ENCODE assay signal across 18 mouse cellular contexts in genomic region chr6:128288681-128289080, GRCm38 (mm10).
"Had no signal": no experiment of that assay in that cellular context is flagged by ENCODE, and none has a peak within 500 bp of the region (broad histone marks: within the 10 kb centered on the region; RNA-seq: fewer than 3 reads in every experiment).

No protein-coding gene starts in this region.

- H3K27ac ChIP-seq: liver, embryonic 12.5 days; liver, embryonic 14.5 days; midbrain, embryonic 10.5 days; midbrain, embryonic 12.5 days; neural tube, embryonic 13.5 days; neural tube, embryonic 15.5 days had no signal

- ATAC-seq: liver, embryonic 12.5 days; midbrain, embryonic 16.5 days had no signal

- H3K36me3 ChIP-seq: liver, embryonic 12.5 days; midbrain, embryonic 10.5 days; midbrain, embryonic 12.5 days; neural tube, embryonic 13.5 days; neural tube, embryonic 15.5 days had no signal

- H3K4me2 ChIP-seq: liver, embryonic 12.5 days; lung, embryonic 14.5 days; midbrain, embryonic 12.5 days; neural tube, embryonic 13.5 days; neural tube, embryonic 15.5 days had no signal

- H3K4me3 ChIP-seq: liver, embryonic 12.5 days; midbrain, embryonic 10.5 days; midbrain, embryonic 12.5 days; myocyte; neural tube, embryonic 13.5 days; neural tube, embryonic 15.5 days had no signal

- H3K9ac ChIP-seq: liver, embryonic 12.5 days; liver, embryonic 14.5 days; lung, embryonic 14.5 days; midbrain, embryonic 12.5 days; neural tube, embryonic 13.5 days; neural tube, embryonic 15.5 days had no signal

- DNase-seq: lung, embryonic 14.5 days; midbrain, embryonic 14.5 days; retina, postnatal 1 day; right cerebral cortex, adult 18-20 months; right cerebral cortex, postnatal 25 days; right cerebral cortex, postnatal 4 days; spleen, adult 18-20 months; thymus, adult 18-20 months; thymus, postnatal 14 days; thymus, postnatal 36 days had no signal

- H3K27me3 ChIP-seq: liver, embryonic 12.5 days had no signal

- H3K9me3 ChIP-seq: liver, embryonic 12.5 days; midbrain, embryonic 10.5 days; midbrain, embryonic 12.5 days; neural tube, embryonic 13.5 days; neural tube, embryonic 15.5 days had no signal
